Mouse (Mus musculus) lung, adult 2 months (tissue): ENCODE results near the gene Best1. TPM values are rescaled to one million over a fixed set of nuclear protein-coding genes. Genes with fewer than 3 reads are reported as not detected.
A peak's percentile ranks its signal among the peaks of the same experiment; 100 is the strongest.
"Not testable (repeated sequence)": the region's sequence is repeated elsewhere in the genome, so short reads cannot be mapped to it uniquely, and the experiment has no call there.

Source experiments
- DNase-seq: peaks from one replicate; pipeline ENCODE4 v3.0.0; 2022
- H3K4me1 ChIP-seq: fragments of 200-500 bp; 2 replicates; pipeline ENCODE4 v1.6.1; 2011; ENCODE audit warnings: low read length; ENCODE audit not compliant: control insufficient read depth, insufficient read depth
- H3K4me3 ChIP-seq: fragments of 200-500 bp; replicated peaks from 2 replicates; pipeline ENCODE3; 2011; ENCODE audit warnings: low read depth, mild to moderate bottlenecking, control low read depth, low read length; ENCODE audit errors: extremely low read depth
- CTCF ChIP-seq: fragments of 200-500 bp; IDR thresholded peaks from 2 replicates; pipeline ENCODE4 v1.5.1; 2011; ENCODE audit warnings: mild to moderate bottlenecking, low read length, control low read depth; ENCODE audit not compliant: insufficient read depth
- POLR2A ChIP-seq: fragments of 200-500 bp; IDR thresholded peaks from 2 replicates; pipeline ENCODE4 v1.6.1; 2011; ENCODE audit warnings: low read depth, mild to moderate bottlenecking, control low read depth, low read length, borderline replicate concordance; ENCODE audit errors: extremely low read depth
- WGBS: fragments of 180-500 bp; shearing (Covaris S2); methylation state at CpG from one replicate; pipeline ENCODE4 v1.1.7; 2018; 5-methylcytosine and 5-hydroxymethylcytosine counted together
- polyA plus RNA-seq: library from polyadenylated mRNA; depleted of rRNA; stranded (reverse); fragments of >200 nt; gene quantifications from 2 replicates; pipeline ENCODE4 v1.2.3, GENCODE M21; 2012

Best1 gene
- polyA plus RNA-seq, 1 experiment, result 3.1 TPM

DNA sequence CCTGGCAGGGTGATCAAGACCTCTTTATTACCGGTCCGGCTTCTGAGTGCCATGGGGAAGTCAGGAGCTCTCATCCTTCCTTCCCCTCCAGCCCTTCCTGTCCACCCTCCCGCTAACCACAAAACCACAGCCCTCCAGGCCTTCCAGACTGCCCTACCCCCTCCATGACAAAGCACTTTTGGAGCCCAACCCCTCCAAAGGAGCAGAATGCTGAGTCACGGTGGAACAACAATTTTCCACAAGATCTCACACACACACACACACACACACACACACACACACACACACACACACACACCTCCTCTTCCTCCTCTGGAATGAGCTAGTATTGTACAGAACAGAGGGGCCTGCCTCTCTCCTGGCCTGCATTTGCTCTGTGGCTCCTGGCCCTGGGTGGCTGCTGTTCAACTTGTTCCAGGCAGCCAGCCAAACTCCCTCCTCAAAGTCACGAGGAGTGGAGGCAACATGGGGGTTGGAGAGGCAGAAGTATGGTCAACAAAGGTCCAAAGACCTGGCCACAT is 22.9 kb downstream of the Best1 start:
- WGBS, result 6% methylated on average over 5 of the region's 5 CpGs
- peak; percentile 89 for DNase-seq
- H3K4me1 ChIP-seq, result peaks cover 8% of the 10 kb centered on the region
- H3K4me3 ChIP-seq, result no peak overlapping the region
- TF ChIP-seq POLR2A, result no peak
- TF ChIP-seq CTCF, result no peak

- peaks cover 8% of the 10 kb centered on the region for H3K4me1 ChIP-seq
Observed at GRCm38 (mm10) chr19:9977085-9977484, 24.3 kb downstream of the Best1 start.

GRCm38 (mm10) chr19:9974853-9975252 is 26.6 kb downstream of the Best1 start:
- not testable (repeated sequence) for H3K4me3 ChIP-seq, H3K4me1 ChIP-seq
- peak; percentile 54 for DNase-seq
- 22% methylated on average over 2 of the region's 2 CpGs for WGBS

More at GRCm38 (mm10) chr19:9977085-9977484, 24.3 kb downstream of the Best1 start:
- H3K4me3 ChIP-seq, result no peak overlapping the region
- 93% methylated on average over 10 of the region's 10 CpGs for WGBS
- no peak for DNase-seq
- no peak for TF ChIP-seq POLR2A
- no peak for TF ChIP-seq CTCF

DNA sequence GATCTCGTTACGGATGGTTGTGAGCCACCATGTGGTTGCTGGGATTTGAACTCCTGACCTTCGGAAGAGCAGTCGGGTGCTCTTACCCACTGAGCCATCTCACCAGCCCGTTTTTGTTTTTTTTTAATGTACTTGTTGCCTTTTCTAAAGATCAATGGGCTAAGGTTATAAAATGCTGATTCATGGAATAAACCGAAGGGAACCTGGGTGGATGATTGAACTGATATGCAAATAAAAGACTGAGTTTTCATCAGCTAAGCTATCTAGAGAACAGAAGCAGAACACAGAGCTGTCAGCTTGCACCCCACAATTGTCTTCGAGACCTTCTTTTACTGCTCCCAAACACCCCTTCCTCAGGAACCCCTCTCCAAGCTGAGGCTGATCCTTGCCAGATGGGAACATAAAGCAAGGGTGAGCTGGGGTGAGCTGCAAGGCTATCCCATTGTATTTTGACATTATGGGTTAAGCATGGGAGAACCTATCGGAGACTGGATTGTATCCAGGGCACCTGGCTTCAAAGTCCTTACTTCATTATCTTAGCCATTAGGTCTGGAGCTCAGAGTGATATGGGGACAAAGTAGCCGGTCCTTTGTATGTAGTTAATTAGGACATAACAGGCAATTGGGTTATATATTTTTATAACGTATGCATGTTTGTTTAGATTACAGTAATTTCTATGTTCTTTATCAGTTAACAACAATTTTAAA is 33.2 kb downstream of the Best1 start:
- TF ChIP-seq CTCF, result no peak
- no peak for TF ChIP-seq POLR2A
- Histone ChIP-seq H3K4me3 (no peak overlapping the region), H3K4me1 (peaks cover 3% of the 10 kb centered on the region; the same call in 1 of the 2 replicates)
- 85% methylated on average over 10 of the region's 10 CpGs for WGBS
- DNase-seq, result no peak

DNA sequence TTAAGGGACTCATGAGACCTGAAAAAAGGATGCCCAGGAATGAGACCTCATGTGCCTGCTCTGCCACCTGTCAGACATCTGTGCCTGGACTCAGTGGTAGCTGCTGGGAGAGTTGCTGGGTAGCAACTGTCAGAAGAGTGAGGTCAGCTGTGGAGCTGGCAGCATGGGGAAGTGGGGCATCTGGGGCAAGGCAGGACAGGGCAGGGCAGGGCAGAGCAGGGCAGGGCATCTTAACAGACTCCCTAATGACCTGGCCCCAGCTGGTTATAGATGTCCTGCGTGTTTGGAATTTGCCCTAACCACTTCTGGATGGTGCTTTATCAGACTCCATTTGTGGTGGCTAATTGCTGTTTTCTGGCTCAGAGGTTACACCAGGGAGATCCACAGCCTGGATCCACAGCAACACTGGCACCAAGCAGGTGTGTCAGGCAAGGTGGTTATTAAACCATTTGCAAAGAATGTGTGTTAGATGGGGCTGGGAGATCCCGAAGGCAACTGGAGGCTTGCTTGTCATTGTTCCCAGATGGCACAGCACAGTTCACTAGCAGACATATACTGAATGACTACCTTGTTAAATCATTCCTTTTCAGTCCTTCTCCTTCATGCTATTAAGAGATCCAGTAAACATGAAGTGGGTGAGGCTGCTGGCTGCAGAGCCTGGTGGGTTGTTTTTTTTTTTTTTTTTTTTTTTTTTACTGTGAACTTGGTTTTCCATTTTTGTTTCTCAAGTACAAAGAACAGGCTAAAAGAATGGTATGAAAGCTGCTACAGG is 35.2 kb downstream of the Best1 start:
- WGBS, result 47% methylated on average over 2 of the region's 2 CpGs
- peaks cover 3% of the 10 kb centered on the region; the same call in 1 of the 2 replicates for H3K4me1 ChIP-seq
- no peak for DNase-seq
- TF ChIP-seq CTCF, result no peak
- no peak for TF ChIP-seq POLR2A
- no peak overlapping the region for H3K4me3 ChIP-seq

GRCm38 (mm10) chr19:9964205-9964916 is 37.1 kb downstream of the Best1 start:
- Histone ChIP-seq H3K4me3 (no peak overlapping the region), H3K4me1 (peaks cover 3% of the 10 kb centered on the region; the same call in 1 of the 2 replicates)
- no peak for TF ChIP-seq POLR2A
- no peak for TF ChIP-seq CTCF
- 21% methylated on average over 7 of the region's 7 CpGs for WGBS
- DNase-seq, result no peak

GRCm38 (mm10) chr19:9960769-9961168 is 40.7 kb downstream of the Best1 start:
- no peak overlapping the region for H3K4me3 ChIP-seq
- TF ChIP-seq POLR2A (no peak), CTCF (no peak)
- 55% methylated on average over 5 of the region's 5 CpGs for WGBS
- no peak for DNase-seq
- H3K4me1 ChIP-seq, result no peaks in the 10 kb centered on the region

GRCm38 (mm10) chr19:9957965-9958364 is 43.5 kb downstream of the Best1 start:
- H3K4me3 ChIP-seq, result no peak overlapping the region
- peaks cover 11% of the 10 kb centered on the region for H3K4me1 ChIP-seq
- no peak for DNase-seq
- WGBS, result 89% methylated on average over 5 of the region's 5 CpGs
- TF ChIP-seq CTCF, result no peak
- no peak for TF ChIP-seq POLR2A

- Histone ChIP-seq H3K4me3 (no peak overlapping the region), H3K4me1 (peaks cover 11% of the 10 kb centered on the region)
- WGBS, result 80% methylated on average over 4 of the region's 4 CpGs
- DNase-seq, result no peak
- no peak for TF ChIP-seq POLR2A
- no peak for TF ChIP-seq CTCF
Observed at GRCm38 (mm10) chr19:9956624-9957388, 44.6 kb downstream of the Best1 start.
